Mouse (Mus musculus) thymus, adult 2 months (tissue): ENCODE data around the gene Hnrnpul2.

ENCODE experiments used
- CTCF ChIP-seq: fragments of 200-500 bp; IDR thresholded peaks from 2 replicates; pipeline ENCODE4 v1.5.1; 2012; ENCODE audit warnings: mild to moderate bottlenecking, control low read depth, low read length, moderate library complexity, borderline replicate concordance; ENCODE audit not compliant: control insufficient read depth, poor library complexity, insufficient read depth; ENCODE audit errors: extremely low read depth
- POLR2A ChIP-seq: fragments of 200-500 bp; IDR thresholded peaks from 2 replicates; pipeline ENCODE4 v1.6.1; 2012; ENCODE audit warnings: mild to moderate bottlenecking, low read length, control low read depth, moderate library complexity; ENCODE audit not compliant: control insufficient read depth, poor library complexity, insufficient read depth; ENCODE audit errors: extremely low read depth

GRCm38 (mm10) chr19:8798264-8798946 lies 21.4 kb upstream of the Hnrnpul2 start, which contains the start of gene Polr2g:
- TF ChIP-seq CTCF (0 out of 2 replicates have a peak, but pooled peaks have one; percentile 47), POLR2A (peak; percentile 75)
